Mouse (Mus musculus) left cerebral cortex, postnatal 4 days (tissue): ENCODE measurements at regions not wholly inside any gene's neighbourhood (a gene's known extent, or its start where the extent isn't known, plus 50 kb on each side); places are given as distances from the start of the nearest gene placed in this dataset.

Experiments used
- DNase-seq: peaks from one replicate; pipeline ENCODE4 v3.0.0-alpha.2; 2022
- intact Hi-C: fragments of 180-260 bp; cut with DNase I; formaldehyde crosslinking; loops from one replicate; pipeline ENCODE4 v1.15.1; 2025

GRCm38 (mm10) chr8:80422190-80422589, 71.4 kb upstream of the Gypa start:
- intact Hi-C loops = no loop called here
- DNase-seq = no peak

GRCm38 (mm10) chr8:80416121-80416520, 77.5 kb upstream of the Gypa start:
- DNase-seq = no peak

GRCm38 (mm10) chr8:80399594-80400207, 93.9 kb upstream of the Gypa start:
- no peak for DNase-seq
- intact Hi-C loops = no loop called here

More at GRCm38 (mm10) chr8:80416121-80416520, 77.5 kb upstream of the Gypa start:
- intact Hi-C loops = no loop called here

GRCm38 (mm10) chr8:80395010-80395409, 98.6 kb upstream of the Gypa start:
- DNase-seq = no peak
- intact Hi-C loops = no loop called here

GRCm38 (mm10) chr8:80393111-80393510, 100.5 kb upstream of the Gypa start:
- peak; percentile 4 for DNase-seq

GRCm38 (mm10) chr8:80369221-80369620, 124.4 kb upstream of the Gypa start:
- DNase-seq = no peak
- intact Hi-C loops = no loop called here

More at GRCm38 (mm10) chr8:80393111-80393510, 100.5 kb upstream of the Gypa start:
- intact Hi-C loops = no loop called here

- intact Hi-C loops = no loop called here
- no peak for DNase-seq
Observed at GRCm38 (mm10) chr8:80364059-80364458, 129.5 kb upstream of the Gypa start.

GRCm38 (mm10) chr8:80343299-80343698, 150.3 kb upstream of the Gypa start:
- intact Hi-C loops = no loop called here
- no peak for DNase-seq

- intact Hi-C loops = no loop called here
- no peak for DNase-seq
Observed at GRCm38 (mm10) chr8:80337872-80338271, 155.7 kb upstream of the Gypa start.

- DNase-seq = no peak
- intact Hi-C loops = no loop called here
Observed at GRCm38 (mm10) chr8:80328676-80329075, 164.9 kb upstream of the Gypa start.

GRCm38 (mm10) chr8:80325859-80326258, 167.7 kb upstream of the Gypa start:
- intact Hi-C loops = no loop called here
- no peak for DNase-seq

GRCm38 (mm10) chr8:80325132-80325531, 168.4 kb upstream of the Gypa start:
- intact Hi-C loops = no loop called here
- no peak for DNase-seq

GRCm38 (mm10) chr8:80318231-80318870, 175.2 kb upstream of the Gypa start:
- intact Hi-C loops = no loop called here

GRCm38 (mm10) chr8:80315371-80315770, 178.2 kb upstream of the Gypa start:
- intact Hi-C loops = no loop called here
- DNase-seq = peak; percentile 81

More at GRCm38 (mm10) chr8:80318231-80318870, 175.2 kb upstream of the Gypa start:
- DNase-seq = peak; percentile 31

GRCm38 (mm10) chr8:80314826-80315225, 178.8 kb upstream of the Gypa start:
- intact Hi-C loops = no loop called here
- DNase-seq = peak; percentile 53

GRCm38 (mm10) chr8:80313883-80314635, 179.5 kb upstream of the Gypa start:
- intact Hi-C loops = no loop called here

GRCm38 (mm10) chr8:80307761-80308160, 185.8 kb upstream of the Gypa start:
- intact Hi-C loops = no loop called here

More at GRCm38 (mm10) chr8:80313883-80314635, 179.5 kb upstream of the Gypa start:
- no peak for DNase-seq

GRCm38 (mm10) chr8:80298596-80298995, 195.0 kb upstream of the Gypa start:
- DNase-seq = no peak
- intact Hi-C loops = no loop called here

More at GRCm38 (mm10) chr8:80307761-80308160, 185.8 kb upstream of the Gypa start:
- DNase-seq = no peak

GRCm38 (mm10) chr8:80290311-80290710, 203.3 kb upstream of the Gypa start:
- DNase-seq = no peak
- intact Hi-C loops = no loop called here

GRCm38 (mm10) chr8:80289282-80289681, 204.3 kb upstream of the Gypa start:
- intact Hi-C loops = no loop called here
- DNase-seq = no peak

- intact Hi-C loops = no loop called here
- no peak for DNase-seq
Observed at GRCm38 (mm10) chr8:80268910-80269460, 211.2 kb upstream of the Hhip start.
